12 mouse cellular contexts compared by ENCODE assay signal in genomic region chr9:66373432-66373831, GRCm38 (mm10). TPM values are rescaled to one million over a fixed set of nuclear protein-coding genes. Genes with fewer than 3 reads are reported as not detected.
DNase-seq lines count a peak whose midpoint lies in the region; ATAC-seq and TF ChIP-seq lines count a peak whose summit lies in the region.
"Had no signal": no experiment of that assay in that cellular context is flagged by ENCODE, and none has a peak within 500 bp of the region (broad histone marks: within the 10 kb centered on the region; RNA-seq: fewer than 3 reads in every experiment).

No protein-coding gene starts in this region.

- no peak overlapping the region for H3K9ac ChIP-seq in neural tube, embryonic 15.5 days (replicated peaks)

- TF ChIP-seq CTCF in kidney, adult 2 months (conservative IDR thresholded peaks at IDR 0.05; ENCODE audit: insufficient read depth, insufficient read length, low read depth, low read length), result 0 out of 2 replicates have a peak, but pooled peaks have one; percentile 4
- TF ChIP-seq CTCF in thymus, adult 2 months (IDR thresholded peaks at IDR 0.05; ENCODE audit: borderline replicate concordance, control insufficient read depth, extremely low read depth, insufficient read depth, low read length, poor library complexity), result no peak

- H3K27ac ChIP-seq in kidney, adult 2 months (ENCODE audit: insufficient read depth, low read depth, low read length), result no peak overlapping the region
- no peak overlapping the region for H3K27ac ChIP-seq in thymus, adult 2 months (ENCODE audit: control insufficient read depth, insufficient read depth, low read length)
- no peak overlapping the region for H3K27ac ChIP-seq in neural tube, embryonic 15.5 days (replicated peaks)
- H3K27ac ChIP-seq: forebrain, embryonic 10.5 days had no signal

- no peak for DNase-seq in kidney, adult 2 months
- no peak for DNase-seq in kidney, postnatal 10 days
- peak; percentile 14 for DNase-seq in thymus, postnatal 4 days
- DNase-seq in thymus, postnatal 10 days (ENCODE audit: low spot score in 2 of 2), result no peak
- peak; percentile 10 for DNase-seq in T-cell, adult 2 months (ENCODE audit: low spot score)
- DNase-seq in right cerebral cortex, postnatal 4 days, result no peak
- DNase-seq in thymus, adult 2 months, result no peak
- DNase-seq: adrenal gland, adult 2 months; cerebellum, adult 9-11 months; gastrocnemius, postnatal 10 days had no signal

- no peak for TF ChIP-seq POLR2A in kidney, adult 2 months (IDR thresholded peaks at IDR 0.05; ENCODE audit: low read depth, low read length)
- no peak for TF ChIP-seq POLR2A in thymus, adult 2 months (IDR thresholded peaks at IDR 0.05; ENCODE audit: control insufficient read depth, extremely low read depth, insufficient read depth, low read length, poor library complexity)

- H3K4me3 ChIP-seq in kidney, adult 2 months (ENCODE audit: insufficient read depth, low read depth, low read length), result no peak overlapping the region
- H3K4me3 ChIP-seq in thymus, adult 2 months (ENCODE audit: control insufficient read depth, insufficient read depth, low read length), result no peak overlapping the region
- H3K4me3 ChIP-seq in neural tube, embryonic 15.5 days (replicated peaks), result no peak overlapping the region
- H3K4me3 ChIP-seq: forebrain, embryonic 10.5 days had no signal

- no peak for ATAC-seq in neural tube, embryonic 15.5 days (ENCODE audit: low FRiP score)

- H3K27me3 ChIP-seq in kidney, adult 2 months (replicated peaks; ENCODE audit: control insufficient read depth, insufficient read depth, low read length), result no peaks in the 10 kb centered on the region
- H3K27me3 ChIP-seq in thymus, adult 2 months (ENCODE audit: control insufficient read depth, insufficient read depth, low read length), result no peaks in the 10 kb centered on the region
- H3K27me3 ChIP-seq in neural tube, embryonic 15.5 days (replicated peaks), result no peaks in the 10 kb centered on the region

- no peaks in the 10 kb centered on the region for H3K4me1 ChIP-seq in kidney, adult 2 months (ENCODE audit: control insufficient read depth, insufficient read depth, low read length)
- H3K4me1 ChIP-seq in thymus, adult 2 months (replicated peaks; ENCODE audit: control insufficient read depth, insufficient read depth, low read length), result no peaks in the 10 kb centered on the region
- no peaks in the 10 kb centered on the region for H3K4me1 ChIP-seq in neural tube, embryonic 15.5 days

- H3K36me3 ChIP-seq in kidney, adult 2 months (ENCODE audit: control insufficient read depth, insufficient read depth, low read length), result peaks cover 4% of the 10 kb centered on the region; the same call in 1 of the 2 replicates
- peaks cover 14% of the 10 kb centered on the region; the same call in 1 of the 2 replicates for H3K36me3 ChIP-seq in thymus, adult 2 months (ENCODE audit: control insufficient read depth, insufficient read depth, low read length)
- H3K36me3 ChIP-seq in neural tube, embryonic 15.5 days, result peaks cover 22% of the 10 kb centered on the region

- no peaks in the 10 kb centered on the region for H3K9me3 ChIP-seq in neural tube, embryonic 15.5 days (replicated peaks)
- H3K9me3 ChIP-seq: forebrain, embryonic 10.5 days had no signal

- WGBS in kidney, adult 2 months, result 92% methylated on average over 3 of the region's 3 CpGs
- WGBS in thymus, adult 2 months, result 99% methylated on average over 3 of the region's 3 CpGs
- WGBS in neural tube, embryonic 15.5 days, result 95% methylated on average over 3 of the region's 3 CpGs

- H3K4me2 ChIP-seq in neural tube, embryonic 15.5 days, result no peak overlapping the region

RNA-seq across cellular contexts. Expression of gene Herc1, which starts 23.2 kb away (rescaled TPM):
- 12.0 TPM in 2 replicates for polyA plus RNA-seq in kidney, adult 2 months (2012; rRNA removed)
- polyA plus RNA-seq in thymus, adult 2 months (2012; rRNA removed), result 28.2 and 28.6 TPM in 2 replicates
- polyA plus RNA-seq in neural tube, embryonic 15.5 days (2015; fragmentation: Nextera tagmentation; extraction: Ambion mirVana), result 36.4 and 42.0 TPM in 2 replicates

Comparison
In these comparisons a context has a peak if more than half of its experiments do, and no peak if none do; other contexts are left out.
1. DNase-seq: peak in thymus, postnatal 4 days (single experiment) and T-cell, adult 2 months (single experiment); none in kidney, adult 2 months (single experiment), kidney, postnatal 10 days (single experiment), thymus, postnatal 10 days (0 of 2), right cerebral cortex, postnatal 4 days (single experiment) and thymus, adult 2 months (single experiment).